Mouse (Mus musculus) ES-Bruce4 (cell line): ENCODE measurements at regions not wholly inside any gene's neighbourhood (a gene's known extent, or its start where the extent isn't known, plus 50 kb on each side); places are given as distances from the start of the nearest gene placed in this dataset.

Source experiments
- H3K27ac ChIP-seq: 2 replicates; pipeline ENCODE4 v1.5.1; 2012; ENCODE audit warnings: low read length, inconsistent platforms; ENCODE audit not compliant: insufficient read depth
- H3K27me3 ChIP-seq: 2 replicates; pipeline ENCODE4 v1.6.1; 2012; ENCODE audit warnings: mild to moderate bottlenecking, low read length, inconsistent platforms; ENCODE audit not compliant: control insufficient read depth, poor library complexity, insufficient read depth, severe bottlenecking
- H3K36me3 ChIP-seq: 2 replicates; pipeline ENCODE4 v1.6.1; 2012; ENCODE audit warnings: inconsistent platforms, mild to moderate bottlenecking, low read length, moderate library complexity; ENCODE audit not compliant: control insufficient read depth, poor library complexity, insufficient read depth, severe bottlenecking
- H3K4me1 ChIP-seq: one replicate; pipeline ENCODE4 v1.8.1; 2011; ENCODE audit warnings: low read length; ENCODE audit not compliant: control insufficient read depth, insufficient read depth
- H3K4me3 ChIP-seq: 2 replicates; pipeline ENCODE4 v1.5.1; 2011; ENCODE audit warnings: low read depth, mild to moderate bottlenecking, low read length
- H3K9ac ChIP-seq: 2 replicates; pipeline ENCODE4 v1.6.1; 2012; ENCODE audit warnings: low read depth, mild to moderate bottlenecking, inconsistent platforms; ENCODE audit not compliant: poor library complexity, severe bottlenecking
- H3K9me3 ChIP-seq: replicated peaks from 2 replicates; pipeline ENCODE4 v1.6.1; 2012; ENCODE audit warnings: mild to moderate bottlenecking, low read length, inconsistent platforms; ENCODE audit not compliant: control insufficient read depth, poor library complexity, insufficient read depth, severe bottlenecking
- CTCF ChIP-seq: IDR thresholded peaks from one replicate; pipeline ENCODE4 v1.8.1; 2011; ENCODE audit warnings: low read depth, low read length
- EP300 ChIP-seq: IDR thresholded peaks from 2 replicates; pipeline ENCODE4 v1.6.1; 2011; ENCODE audit warnings: low read depth, low read length; ENCODE audit not compliant: insufficient read depth
- POLR2A ChIP-seq: IDR thresholded peaks from one replicate; pipeline ENCODE4 v1.8.1; 2011; ENCODE audit warnings: low read length; ENCODE audit not compliant: insufficient read depth

GRCm38 (mm10) chr11:113187407-113187806 lies 405.4 kb downstream of the Sox9 start:
- H3K4me1 ChIP-seq = no peaks in the 10 kb centered on the region
- TF ChIP-seq EP300 (no peak), POLR2A (no peak), CTCF (no peak)

GRCm38 (mm10) chr11:113188263-113188920 lies 406.4 kb downstream of the Sox9 start:
- no peak overlapping the region for H3K9ac ChIP-seq

More at GRCm38 (mm10) chr11:113187407-113187806, 405.4 kb downstream of the Sox9 start:
- no peaks in the 10 kb centered on the region for H3K27me3 ChIP-seq
- H3K9ac ChIP-seq = no peak overlapping the region
- no peak overlapping the region for H3K27ac ChIP-seq
- H3K4me3 ChIP-seq = no peak overlapping the region
- H3K36me3 ChIP-seq = no peaks in the 10 kb centered on the region
- H3K9me3 ChIP-seq = no peaks in the 10 kb centered on the region

GRCm38 (mm10) chr11:113190006-113190405 lies 408.0 kb downstream of the Sox9 start:
- no peaks in the 10 kb centered on the region for H3K36me3 ChIP-seq
- H3K4me3 ChIP-seq = no peak overlapping the region
- no peak overlapping the region for H3K27ac ChIP-seq
- H3K27me3 ChIP-seq = no peaks in the 10 kb centered on the region
- TF ChIP-seq EP300 (no peak), CTCF (no peak), POLR2A (no peak)
- H3K9me3 ChIP-seq = no peaks in the 10 kb centered on the region
- H3K9ac ChIP-seq = no peak overlapping the region
- H3K4me1 ChIP-seq = no peaks in the 10 kb centered on the region

More at GRCm38 (mm10) chr11:113188263-113188920, 406.4 kb downstream of the Sox9 start:
- Histone ChIP-seq H3K4me3 (no peak overlapping the region), H3K4me1 (no peaks in the 10 kb centered on the region), H3K36me3 (no peaks in the 10 kb centered on the region), H3K27me3 (no peaks in the 10 kb centered on the region), H3K27ac (no peak overlapping the region), H3K9me3 (no peaks in the 10 kb centered on the region)
- TF ChIP-seq CTCF = no peak
- TF ChIP-seq EP300 = no peak
- no peak for TF ChIP-seq POLR2A

GRCm38 (mm10) chr11:113190520-113190919 lies 408.5 kb downstream of the Sox9 start:
- Histone ChIP-seq H3K27ac (no peak overlapping the region), H3K36me3 (no peaks in the 10 kb centered on the region), H3K27me3 (no peaks in the 10 kb centered on the region), H3K4me3 (no peak overlapping the region), H3K9ac (no peak overlapping the region), H3K9me3 (no peaks in the 10 kb centered on the region), H3K4me1 (no peaks in the 10 kb centered on the region)
- TF ChIP-seq POLR2A (no peak), CTCF (no peak)

- Histone ChIP-seq H3K9me3 (no peaks in the 10 kb centered on the region), H3K27me3 (no peaks in the 10 kb centered on the region), H3K4me1 (no peaks in the 10 kb centered on the region), H3K27ac (no peak overlapping the region), H3K9ac (no peak overlapping the region), H3K4me3 (no peak overlapping the region), H3K36me3 (no peaks in the 10 kb centered on the region)
- no peak for TF ChIP-seq EP300
- TF ChIP-seq CTCF = no peak
- no peak for TF ChIP-seq POLR2A
Measured at GRCm38 (mm10) chr11:113191006-113191405, 409.0 kb downstream of the Sox9 start.

- Histone ChIP-seq H3K9ac (no peak overlapping the region), H3K27ac (no peak overlapping the region), H3K4me1 (no peaks in the 10 kb centered on the region)
Measured at GRCm38 (mm10) chr11:113192086-113192856, 410.2 kb downstream of the Sox9 start.

More at GRCm38 (mm10) chr11:113192086-113192856, 410.2 kb downstream of the Sox9 start:
- no peak overlapping the region for H3K4me3 ChIP-seq
- H3K9me3 ChIP-seq = no peaks in the 10 kb centered on the region
- no peaks in the 10 kb centered on the region for H3K27me3 ChIP-seq
- no peaks in the 10 kb centered on the region for H3K36me3 ChIP-seq
- no peak for TF ChIP-seq EP300
